Mouse (Mus musculus) kidney, embryonic 16.5 days (tissue): ENCODE measurements around the gene Canx. TPM values are rescaled to one million over a fixed set of nuclear protein-coding genes. Genes with fewer than 3 reads are reported as not detected.

Source experiments
- ATAC-seq: fragments of 200-750 bp; cut with Nextera tagmentation; 2 replicates; pipeline ENCODE4 v1.8.0; 2017; ENCODE audit warnings: moderate TSS enrichment; ENCODE audit not compliant: low FRiP score, low TSS enrichment
- H3K27ac ChIP-seq: fragments of 300-500 bp; sonication (generic); 2 replicates; pipeline ENCODE4 v1.5.1; 2014; ENCODE audit warnings: low read length
- H3K27me3 ChIP-seq: fragments of 300-500 bp; sonication (generic); 2 replicates; pipeline ENCODE4 v1.6.1; 2014; ENCODE audit warnings: low read length, control low read depth, mixed read lengths; ENCODE audit not compliant: insufficient read depth
- H3K36me3 ChIP-seq: fragments of 300-500 bp; sonication (generic); 2 replicates; pipeline ENCODE4 v1.6.1; 2014; ENCODE audit warnings: low read length, control low read depth, mixed read lengths; ENCODE audit not compliant: insufficient read depth
- H3K4me1 ChIP-seq: fragments of 300-500 bp; sonication (generic); 2 replicates; pipeline ENCODE4 v1.6.1; 2014; ENCODE audit warnings: low read length, control low read depth, mixed read lengths; ENCODE audit not compliant: insufficient read depth
- H3K4me2 ChIP-seq: fragments of 300-500 bp; sonication (generic); replicated peaks from 2 replicates; pipeline ENCODE4 v1.6.1; 2014; ENCODE audit warnings: low read depth, low read length
- H3K4me3 ChIP-seq: fragments of 300-500 bp; sonication (generic); 2 replicates; pipeline ENCODE4 v1.5.1; 2014; ENCODE audit warnings: mild to moderate bottlenecking, low read length
- H3K9ac ChIP-seq: fragments of 300-500 bp; sonication (generic); replicated peaks from 2 replicates; pipeline ENCODE4 v1.6.1; 2014; ENCODE audit warnings: low read length
- H3K9me3 ChIP-seq: fragments of 300-500 bp; sonication (generic); 2 replicates; pipeline ENCODE4 v1.6.1; 2016; ENCODE audit warnings: low read length, control low read depth
- WGBS: fragments of 180-500 bp; shearing (Covaris S2); extraction: QIAGEN DNeasy Blood & Tissue Kit; methylation state at CpG from one replicate; pipeline ENCODE4 v1.1.7; 2014; 5-methylcytosine and 5-hydroxymethylcytosine counted together
- polyA plus RNA-seq: library from polyadenylated mRNA; unstranded; fragments of >200 nt; fragmentation: Nextera tagmentation; extraction: Ambion mirVana; gene quantifications from 2 replicates; pipeline ENCODE4 v1.2.1, GENCODE M21; 2015

The Canx gene
- polyA plus RNA-seq, 1 experiment from 2014 or later: 397 TPM

DNA sequence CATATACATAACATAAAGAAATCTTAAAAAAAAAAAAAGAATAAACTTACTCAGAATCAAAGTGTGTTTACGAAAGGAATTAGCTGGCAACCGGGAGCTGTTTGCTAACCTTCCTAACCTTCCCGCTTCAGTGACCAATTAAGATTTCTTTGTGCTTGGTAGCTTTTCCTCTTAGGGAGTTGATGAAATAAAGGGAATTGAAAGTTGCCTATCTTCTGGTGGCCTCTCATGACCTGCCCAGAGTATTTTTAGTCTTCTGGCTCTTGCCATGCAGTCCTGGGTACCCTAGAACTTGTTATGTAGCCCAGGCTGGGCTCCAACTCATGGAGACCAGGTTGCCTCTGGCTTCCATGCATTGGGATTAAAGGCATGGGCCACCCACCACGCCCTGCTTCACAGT lies 20.0 kb upstream of the Canx start:
- Histone ChIP-seq H3K36me3 (no peaks in the 10 kb centered on the region), H3K4me3 (no peak overlapping the region), H3K9ac (no peak overlapping the region), H3K4me1 (no peaks in the 10 kb centered on the region), H3K9me3 (no peaks in the 10 kb centered on the region), H3K4me2 (no peak overlapping the region), H3K27me3 (no peaks in the 10 kb centered on the region), H3K27ac (no peak overlapping the region)
- no peak for ATAC-seq
- WGBS: 76% methylated on average over 4 of the region's 4 CpGs

DNA sequence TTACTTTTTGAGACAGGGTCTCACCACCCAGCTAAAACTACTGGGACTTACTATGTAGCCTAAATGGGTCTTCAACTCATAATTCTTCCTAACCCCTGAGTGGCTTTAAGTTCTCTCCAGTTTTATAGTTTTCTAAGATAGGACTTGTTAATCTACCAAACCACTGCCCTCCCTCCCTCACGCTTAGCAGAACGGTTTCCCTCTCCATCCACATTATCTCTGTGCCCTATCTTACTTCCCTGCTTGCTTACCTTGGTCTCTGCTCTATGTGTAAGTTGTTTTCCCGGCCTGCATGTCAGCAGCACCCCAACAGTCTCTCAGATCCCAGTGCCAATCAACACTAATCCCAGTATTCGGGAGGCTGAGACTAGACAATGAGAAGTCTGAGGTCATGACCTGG lies 11.4 kb upstream of the Canx start:
- no peak overlapping the region for H3K27ac ChIP-seq
- WGBS: 63% methylated on average over 4 of the region's 4 CpGs
- H3K9me3 ChIP-seq: no peaks in the 10 kb centered on the region
- no peak overlapping the region for H3K4me2 ChIP-seq
- H3K36me3 ChIP-seq: no peaks in the 10 kb centered on the region
- H3K9ac ChIP-seq: no peak overlapping the region
- H3K27me3 ChIP-seq: no peaks in the 10 kb centered on the region
- H3K4me3 ChIP-seq: no peak overlapping the region
- ATAC-seq: no peak
- H3K4me1 ChIP-seq: no peaks in the 10 kb centered on the region

DNA sequence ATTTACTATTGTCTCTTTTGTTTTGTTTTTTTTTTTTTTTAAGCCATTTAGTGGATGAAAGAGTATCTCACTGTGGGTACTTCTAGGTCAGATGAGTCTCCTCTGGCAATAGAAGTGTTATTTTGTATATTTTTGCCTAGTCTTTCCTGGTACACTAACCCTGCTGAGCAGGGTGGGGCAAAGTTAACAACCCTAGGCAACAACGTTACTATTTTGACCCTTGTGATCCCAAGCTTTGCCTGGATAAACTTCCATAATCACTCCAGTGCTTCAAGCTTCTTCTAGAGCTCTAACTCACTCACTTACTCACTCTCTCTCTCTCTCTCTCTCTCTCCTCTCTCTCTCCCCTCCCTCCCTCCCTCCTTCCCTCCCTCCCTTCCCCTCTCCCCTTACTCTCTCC lies 10.7 kb upstream of the Canx start:
- 16% methylated on average over 1 of the region's 1 CpGs for WGBS
- no peaks in the 10 kb centered on the region for H3K9me3 ChIP-seq
- H3K4me3 ChIP-seq: no peak overlapping the region
- no peak overlapping the region for H3K9ac ChIP-seq
- no peak overlapping the region for H3K4me2 ChIP-seq
- no peak for ATAC-seq
- no peaks in the 10 kb centered on the region for H3K4me1 ChIP-seq
- H3K27me3 ChIP-seq: no peaks in the 10 kb centered on the region
- no peaks in the 10 kb centered on the region for H3K36me3 ChIP-seq
- H3K27ac ChIP-seq: no peak overlapping the region

DNA sequence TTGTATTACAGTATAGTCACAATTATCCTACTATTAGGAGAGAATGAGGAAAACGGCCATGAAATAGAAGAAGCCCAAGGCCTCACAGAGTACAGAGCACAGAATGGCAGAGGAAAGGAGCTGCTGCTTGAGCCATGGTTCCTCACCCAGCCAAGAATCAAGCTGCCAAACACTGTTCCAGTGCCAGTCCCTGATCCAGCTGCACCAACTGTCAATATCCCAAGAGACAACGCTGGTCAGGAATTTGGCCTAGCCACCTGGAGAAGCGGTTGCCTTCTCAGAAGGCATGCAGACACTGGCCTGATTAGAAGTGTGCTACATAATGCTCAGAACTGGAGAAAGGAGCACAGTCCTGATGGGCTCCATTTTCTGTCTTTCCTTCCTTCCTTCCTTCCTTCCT lies 7.7 kb upstream of the Canx start:
- Histone ChIP-seq H3K27ac (no peak overlapping the region), H3K27me3 (no peaks in the 10 kb centered on the region), H3K4me1 (no peaks in the 10 kb centered on the region), H3K36me3 (no peaks in the 10 kb centered on the region), H3K4me3 (no peak overlapping the region), H3K9me3 (no peaks in the 10 kb centered on the region), H3K4me2 (no peak overlapping the region), H3K9ac (no peak overlapping the region)
- ATAC-seq: no peak
- WGBS: 87% methylated on average over 3 of the region's 3 CpGs

DNA sequence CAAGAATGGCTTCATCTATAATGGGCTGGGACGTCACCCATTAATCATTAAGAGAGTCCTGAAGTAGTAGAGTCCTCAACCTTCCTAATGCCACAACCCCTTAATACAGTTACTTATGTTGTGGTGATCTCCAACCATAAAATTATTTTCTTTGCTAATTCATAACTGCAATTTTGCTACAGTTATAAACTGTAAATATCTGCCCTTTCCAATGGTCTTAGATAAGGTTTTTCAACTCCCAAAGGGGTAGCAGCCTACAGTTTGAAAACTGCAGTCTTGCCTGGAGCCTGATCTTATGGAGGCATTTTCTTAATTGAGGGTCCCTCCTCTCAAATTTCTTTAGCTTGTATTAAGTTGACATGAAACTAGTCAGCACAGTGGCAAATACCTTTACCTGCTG lies 3.9 kb upstream of the Canx start:
- no peak for ATAC-seq
- no peak overlapping the region for H3K27ac ChIP-seq
- H3K27me3 ChIP-seq: no peaks in the 10 kb centered on the region
- no peaks in the 10 kb centered on the region for H3K36me3 ChIP-seq
- H3K9ac ChIP-seq: no peak overlapping the region
- WGBS: 86% methylated on average over 1 of the region's 1 CpGs
- no peak overlapping the region for H3K4me3 ChIP-seq
- no peak overlapping the region for H3K4me2 ChIP-seq
- H3K9me3 ChIP-seq: no peaks in the 10 kb centered on the region
- peaks cover 9% of the 10 kb centered on the region for H3K4me1 ChIP-seq

DNA sequence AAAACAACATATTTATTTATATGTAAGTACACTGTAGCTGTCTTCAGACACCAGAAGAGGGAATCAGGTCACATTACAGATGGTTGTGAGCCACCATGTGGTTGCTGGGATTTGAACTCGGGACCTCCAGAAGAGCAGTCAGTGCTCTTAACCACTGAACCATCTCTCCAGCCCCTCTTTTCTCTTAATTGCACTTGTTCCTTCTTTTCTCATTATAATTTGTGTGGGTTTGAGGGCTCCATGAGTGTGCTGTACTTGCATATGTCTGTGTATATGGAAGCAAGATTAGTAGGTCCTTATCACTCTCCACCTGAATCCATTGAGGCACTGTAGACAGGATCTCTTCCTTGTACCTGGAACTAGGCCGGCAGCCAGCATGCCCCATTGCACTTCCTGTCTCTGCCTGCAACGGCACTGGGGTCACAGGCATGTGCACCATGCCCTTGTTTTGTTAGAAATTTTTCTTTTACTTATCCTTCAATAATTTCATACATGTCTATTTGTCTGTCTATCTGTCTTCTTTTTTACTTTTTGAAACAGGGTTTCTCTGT lies 2.7 kb upstream of the Canx start:
- Histone ChIP-seq H3K36me3 (no peaks in the 10 kb centered on the region), H3K4me1 (peaks cover 21% of the 10 kb centered on the region), H3K4me3 (no peak overlapping the region), H3K9ac (no peak overlapping the region), H3K27me3 (no peaks in the 10 kb centered on the region), H3K4me2 (no peak overlapping the region), H3K9me3 (no peaks in the 10 kb centered on the region), H3K27ac (no peak overlapping the region)
- WGBS: 79% methylated on average over 3 of the region's 3 CpGs
- ATAC-seq: no peak

DNA sequence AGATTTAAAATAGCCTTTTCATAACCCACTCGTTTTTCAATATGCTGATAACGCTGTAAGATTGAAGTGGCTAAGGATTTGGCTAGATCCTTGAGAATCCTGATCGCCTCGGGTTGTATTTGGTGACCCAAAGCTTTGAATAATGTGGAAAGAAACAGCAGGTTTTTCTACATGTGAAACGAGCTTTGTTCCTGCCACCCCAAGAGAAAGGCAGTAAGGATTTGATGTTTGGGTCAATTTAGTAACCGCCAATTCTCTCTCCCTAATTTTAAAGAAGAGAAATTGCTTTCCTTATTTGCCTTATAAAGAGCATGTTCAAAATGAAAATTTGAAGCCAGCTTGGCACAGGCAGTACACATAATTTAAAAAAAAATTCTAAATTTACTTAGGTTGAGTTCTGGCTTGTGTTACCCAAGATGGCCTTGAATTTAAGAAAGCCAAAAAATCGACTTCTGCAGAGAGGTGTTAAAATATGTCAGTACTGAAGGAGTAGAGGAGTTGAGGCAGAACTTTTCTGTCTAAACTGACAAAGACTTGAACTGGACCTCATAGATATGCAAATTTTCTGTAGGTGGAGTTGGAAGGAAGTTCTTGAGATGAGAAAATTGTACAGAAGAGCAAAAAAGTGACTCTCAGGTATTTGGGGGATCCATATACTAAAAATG lies 961 bp upstream of the Canx start:
- Histone ChIP-seq H3K9ac (peak overlapping the region; percentile 92), H3K4me2 (peak overlapping the region; percentile 77), H3K27me3 (no peaks in the 10 kb centered on the region), H3K4me1 (peaks cover 30% of the 10 kb centered on the region), H3K27ac (peak overlapping the region; percentile 96), H3K36me3 (no peaks in the 10 kb centered on the region), H3K4me3 (peak overlapping the region; percentile 100), H3K9me3 (no peaks in the 10 kb centered on the region)
- ATAC-seq: no peak
- WGBS: 6% methylated on average over 7 of the region's 7 CpGs

DNA sequence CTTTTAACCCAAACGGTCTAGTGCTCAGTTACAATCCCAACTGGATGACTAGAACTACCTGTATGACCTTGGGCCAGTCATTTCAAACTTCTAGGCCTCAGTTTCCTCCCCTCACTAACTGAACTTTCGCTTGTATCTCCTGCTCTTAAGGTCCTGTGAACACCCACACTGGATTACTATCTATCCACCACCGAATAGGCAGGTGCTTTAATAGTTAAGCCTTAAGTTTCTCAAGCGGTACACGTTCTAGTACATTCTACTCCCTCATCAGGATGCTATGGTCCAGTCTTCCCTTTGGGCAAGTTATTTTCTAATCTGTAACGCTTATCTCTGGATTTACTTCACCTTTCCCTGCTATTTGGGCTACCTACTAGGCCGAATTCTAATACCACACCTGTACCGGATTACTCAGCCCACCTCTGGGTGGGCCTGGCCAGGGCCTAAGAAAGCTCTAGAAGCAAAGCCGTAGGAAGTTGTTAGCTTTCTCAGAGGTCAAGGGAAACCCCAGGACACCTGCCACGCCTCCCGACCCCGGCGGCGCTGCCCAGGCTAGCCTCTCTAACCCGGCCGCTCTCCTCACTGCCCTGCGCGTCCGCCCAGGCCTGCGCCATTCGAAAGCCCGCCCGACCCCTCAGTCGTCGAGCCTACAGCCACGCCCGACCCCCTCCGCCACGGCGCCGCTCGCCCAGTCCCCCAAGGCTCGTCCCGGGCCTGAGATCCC lies 562 bp downstream of the Canx start:
- Histone ChIP-seq H3K27me3 (no peaks in the 10 kb centered on the region), H3K4me3 (peak overlapping the region; percentile 100), H3K36me3 (no peaks in the 10 kb centered on the region), H3K9ac (peak overlapping the region; percentile 98), H3K4me1 (peaks cover 30% of the 10 kb centered on the region), H3K27ac (peak overlapping the region; percentile 94), H3K4me2 (peak overlapping the region; percentile 63), H3K9me3 (no peaks in the 10 kb centered on the region)
- under 1% methylated on average over 33 of the region's 34 CpGs for WGBS
- peak; percentile 80 for ATAC-seq

DNA sequence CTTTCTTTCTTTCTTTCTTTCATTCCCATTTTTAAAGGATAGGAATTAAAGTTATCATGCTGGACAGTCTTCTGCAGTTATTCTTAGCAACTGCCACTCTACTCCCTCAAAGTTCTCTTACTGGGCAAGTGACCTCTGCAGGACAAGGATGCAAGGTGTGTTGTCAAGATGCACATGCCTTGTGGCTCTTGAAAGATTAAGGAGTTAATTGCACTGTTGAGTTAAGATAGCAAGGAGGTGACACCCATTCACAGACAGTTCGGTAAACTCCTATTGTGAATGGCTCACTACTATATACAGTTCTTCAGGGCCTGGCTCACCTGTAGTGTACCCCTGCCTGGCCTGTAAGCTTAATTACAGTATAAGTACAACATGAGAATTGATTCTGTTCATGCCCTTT lies 1.6 kb downstream of the Canx start:
- H3K9me3 ChIP-seq: no peaks in the 10 kb centered on the region
- ATAC-seq: no peak
- peak overlapping the region; percentile 63 for H3K4me2 ChIP-seq
- H3K9ac ChIP-seq: peak overlapping the region; percentile 98
- peak overlapping the region; percentile 100 for H3K4me3 ChIP-seq
- 21% methylated on average over 1 of the region's 1 CpGs for WGBS
- no peak overlapping the region for H3K27ac ChIP-seq
- no peaks in the 10 kb centered on the region for H3K27me3 ChIP-seq
- peaks cover 30% of the 10 kb centered on the region for H3K4me1 ChIP-seq
- H3K36me3 ChIP-seq: peaks cover 8% of the 10 kb centered on the region; the same call in 1 of the 2 replicates

DNA sequence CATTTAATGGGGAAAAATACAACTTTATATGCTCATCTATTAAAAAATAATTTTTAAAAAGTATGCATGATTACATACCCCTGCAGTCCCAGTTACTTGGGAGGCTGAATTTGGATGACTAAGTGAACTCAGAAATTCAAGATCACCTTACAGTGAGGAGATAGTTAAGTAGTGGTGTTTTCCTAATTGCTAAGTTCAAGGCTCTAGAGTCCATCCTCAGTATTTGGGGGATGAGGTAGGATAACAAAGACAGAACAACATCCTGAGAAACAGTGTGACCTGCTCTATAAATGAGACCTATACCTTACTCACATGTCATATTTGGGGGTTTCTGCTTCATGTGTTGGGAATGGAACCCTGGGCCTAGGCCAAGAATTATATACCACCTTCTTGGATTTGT lies 3.1 kb downstream of the Canx start:
- Histone ChIP-seq H3K4me1 (peaks cover 30% of the 10 kb centered on the region), H3K4me3 (no peak overlapping the region), H3K27me3 (no peaks in the 10 kb centered on the region), H3K4me2 (peak overlapping the region; percentile 0; the same call in 1 of the 2 replicates), H3K27ac (no peak overlapping the region), H3K36me3 (peaks cover 10% of the 10 kb centered on the region; the same call in 1 of the 2 replicates), H3K9ac (no peak overlapping the region), H3K9me3 (no peaks in the 10 kb centered on the region)
- ATAC-seq: no peak
